Mouse (Mus musculus): ENCODE data around the gene Cacnb2.

DNA sequence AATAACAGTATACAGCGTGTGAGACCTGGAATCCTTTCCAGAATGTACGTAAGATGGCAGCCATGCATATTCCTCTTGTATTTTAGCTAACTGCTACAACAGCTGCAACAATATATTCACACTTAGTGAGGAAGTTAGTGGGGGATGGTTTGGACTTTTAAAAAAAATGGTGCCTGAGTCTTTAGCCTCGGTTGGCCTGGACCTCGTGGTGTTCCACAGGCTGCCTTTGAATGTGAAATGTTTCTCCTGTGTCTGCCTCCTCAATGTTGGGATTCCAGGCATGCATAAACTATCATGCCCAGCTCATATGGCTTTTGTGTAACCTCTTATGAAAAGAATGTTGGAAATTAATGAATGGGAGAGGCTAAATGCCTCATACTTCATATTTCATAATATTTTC is 100.8 kb downstream of the Cacnb2 start:
- no peak for TF ChIP-seq ZNF384 (IDR thresholded peaks at IDR 0.05; ENCODE audit: low read depth, low read length)
- TF ChIP-seq EP300 (IDR thresholded peaks at IDR 0.05; ENCODE audit: low read depth in 1 of 2, low read length in 2 of 2), result no peak
- no peak for TF ChIP-seq POLR2A (IDR thresholded peaks at IDR 0.05; ENCODE audit: control insufficient read depth in 1 of 2, insufficient read depth in 1 of 2, low read depth in 1 of 2, low read length in 2 of 2, poor library complexity in 1 of 2)
- TF ChIP-seq CTCF (IDR thresholded peaks at IDR 0.05 in 2 of 3, conservative IDR thresholded peaks at IDR 0.05 in 1 of 3; ENCODE audit: control insufficient read depth in 1 of 3, insufficient read depth in 1 of 3, low read depth in 2 of 3, low read length in 3 of 3, poor library complexity in 1 of 3, severe bottlenecking in 1 of 3), result no peak

Measured in MEL (cell line).